ENCODE assay signal across 33 mouse cellular contexts in the genomic region with DNA sequence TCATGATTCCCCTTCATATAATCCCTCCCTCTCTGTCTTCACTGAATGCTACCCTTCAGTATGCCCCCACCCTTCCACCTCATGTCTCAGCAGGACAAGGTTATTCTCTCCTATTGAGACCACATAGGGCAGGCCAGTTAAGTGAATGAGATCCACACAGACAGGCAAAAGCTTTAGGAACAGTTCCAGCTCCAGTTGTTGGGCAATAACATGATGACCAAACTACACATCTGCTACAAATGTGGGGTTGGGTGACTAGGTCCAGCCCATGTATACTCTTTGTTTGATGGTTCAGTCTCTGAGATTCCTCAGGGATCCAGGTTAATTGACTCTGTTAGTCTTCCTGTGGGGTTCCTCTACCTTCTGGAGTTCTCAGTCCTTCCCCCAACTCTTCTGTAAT.
A peak's percentile ranks its signal among the peaks of the same experiment; 100 is the strongest.
DNase-seq lines count a peak whose midpoint lies in the region; ATAC-seq and TF ChIP-seq lines count a peak whose summit lies in the region.
"Had no signal": no experiment of that assay in that cellular context is flagged by ENCODE, and none has a peak within 500 bp of the region (broad histone marks: within the 10 kb centered on the region; RNA-seq: fewer than 3 reads in every experiment).

No protein-coding gene starts in this region.

- H3K4me3 ChIP-seq in lung, postnatal 0 days (ENCODE audit: low read depth, low read length), result no peak overlapping the region
- no peak overlapping the region for H3K4me3 ChIP-seq in C2C12 (ENCODE audit: insufficient read depth, poor library complexity, severe bottlenecking)
- no peak overlapping the region for H3K4me3 ChIP-seq in limb, embryonic 12.5 days (replicated peaks)
- H3K4me3 ChIP-seq in cerebellum, adult 2 months (replicated peaks; ENCODE audit: insufficient read depth, low read depth, low read length), result no peak overlapping the region
- H3K4me3 ChIP-seq: embryonic facial prominence, embryonic 13.5 days; erythroblast, embryonic 14.5 days; forebrain, embryonic 12.5 days; hindbrain, embryonic 12.5 days; intestine, embryonic 15.5 days; layer of hippocampus, adult 2 months; left cerebral cortex, adult 2 months; lung, embryonic 15.5 days; midbrain, embryonic 10.5 days; neural tube, embryonic 13.5 days; stomach, embryonic 15.5 days had no signal

- no peak for TF ChIP-seq EP300 in lung, postnatal 0 days (IDR thresholded peaks at IDR 0.05)

- no peak for TF ChIP-seq POLR2A in cerebellum, adult 2 months (IDR thresholded peaks at IDR 0.05; ENCODE audit: borderline replicate concordance, insufficient read depth, low read length)

- no peak overlapping the region for H3K4me2 ChIP-seq in lung, postnatal 0 days (replicated peaks; ENCODE audit: low read depth, low read length)
- H3K4me2 ChIP-seq in limb, embryonic 12.5 days, result no peak overlapping the region
- H3K4me2 ChIP-seq: embryonic facial prominence, embryonic 13.5 days; forebrain, embryonic 12.5 days; heart, embryonic 11.5 days; hindbrain, embryonic 12.5 days; intestine, embryonic 15.5 days; lung, embryonic 15.5 days; neural tube, embryonic 13.5 days; stomach, embryonic 15.5 days had no signal

- no peaks in the 10 kb centered on the region for H3K9me3 ChIP-seq in lung, postnatal 0 days (ENCODE audit: low read length)
- no peaks in the 10 kb centered on the region for H3K9me3 ChIP-seq in limb, embryonic 12.5 days
- H3K9me3 ChIP-seq: embryonic facial prominence, embryonic 13.5 days; forebrain, embryonic 12.5 days; G1E; hindbrain, embryonic 12.5 days; intestine, embryonic 15.5 days; lung, embryonic 15.5 days; midbrain, embryonic 10.5 days; neural tube, embryonic 13.5 days; stomach, embryonic 15.5 days had no signal

- no peak for TF ChIP-seq CTCF in lung, postnatal 0 days (IDR thresholded peaks at IDR 0.05)
- TF ChIP-seq CTCF in C2C12 (IDR thresholded peaks at IDR 0.05; ENCODE audit: control insufficient read depth, insufficient read depth, insufficient read length), result no peak
- no peak for TF ChIP-seq CTCF in cerebellum, adult 2 months (IDR thresholded peaks at IDR 0.05; ENCODE audit: borderline replicate concordance, insufficient read depth, low read depth, low read length)

- no peaks in the 10 kb centered on the region for H3K79me3 ChIP-seq in C2C12 (ENCODE audit: low read depth)

- no peak for ATAC-seq in lung, postnatal 0 days
- ATAC-seq in limb, embryonic 12.5 days (ENCODE audit: insufficient number of reproducible peaks, insufficient read depth, low FRiP score, low TSS enrichment, low read depth), result no peak
- ATAC-seq: forebrain, postnatal 0 days; hindbrain, postnatal 0 days; intestine, embryonic 15.5 days; midbrain, embryonic 16.5 days; Patski had no signal

- no peaks in the 10 kb centered on the region for H3K4me1 ChIP-seq in lung, postnatal 0 days (ENCODE audit: insufficient read depth, low read depth, low read length)
- H3K4me1 ChIP-seq in limb, embryonic 12.5 days (replicated peaks), result no peaks in the 10 kb centered on the region
- no peaks in the 10 kb centered on the region for H3K4me1 ChIP-seq in cerebellum, adult 2 months (ENCODE audit: control insufficient read depth, insufficient read depth, low read length)
- H3K4me1 ChIP-seq: forebrain, embryonic 12.5 days; hindbrain, embryonic 12.5 days; intestine, embryonic 15.5 days; lung, embryonic 15.5 days; midbrain, embryonic 10.5 days; neural tube, embryonic 13.5 days; stomach, embryonic 15.5 days had no signal

- H3K27me3 ChIP-seq in lung, postnatal 0 days (replicated peaks; ENCODE audit: insufficient read depth, low read length), result no peaks in the 10 kb centered on the region
- H3K27me3 ChIP-seq in C2C12 (ENCODE audit: control insufficient read depth, insufficient read depth, insufficient read length), result no peaks in the 10 kb centered on the region
- H3K27me3 ChIP-seq in limb, embryonic 12.5 days, result no peaks in the 10 kb centered on the region
- H3K27me3 ChIP-seq in cerebellum, adult 2 months (ENCODE audit: control insufficient read depth, insufficient read depth, low read length), result no peaks in the 10 kb centered on the region
- H3K27me3 ChIP-seq: embryonic facial prominence, embryonic 13.5 days; forebrain, embryonic 12.5 days; hindbrain, embryonic 12.5 days; intestine, embryonic 15.5 days; lung, embryonic 15.5 days; neural tube, embryonic 13.5 days; stomach, embryonic 15.5 days had no signal

- peak; percentile 28 for DNase-seq in lung, postnatal 0 days (ENCODE audit: low spot score)
- no peak for DNase-seq in lung, postnatal 10 days
- DNase-seq in 3T3-L1 (ENCODE audit: low read depth, low spot score), result peak; percentile 96
- no peak for DNase-seq in right cerebral cortex, postnatal 25 days
- no peak for DNase-seq in cerebellum, adult 2 months
- DNase-seq: cerebellum, adult 11 months; cerebellum, adult 9-11 months; embryo, embryonic 11 days; forebrain, postnatal 0 days; gastrocnemius, postnatal 10 days; kidney, adult 2 months; kidney, postnatal 36 days; thymus, adult 18-20 months; thymus, postnatal 36 days had no signal

- H3ac ChIP-seq in C2C12 (ENCODE audit: control insufficient read depth, insufficient read length, low read depth), result no peak overlapping the region

- H3K9ac ChIP-seq in lung, postnatal 0 days (replicated peaks; ENCODE audit: low read depth), result no peak overlapping the region
- H3K9ac ChIP-seq in limb, embryonic 12.5 days (replicated peaks), result no peak overlapping the region
- H3K9ac ChIP-seq: embryonic facial prominence, embryonic 13.5 days; forebrain, embryonic 12.5 days; forebrain, postnatal 0 days; hindbrain, embryonic 12.5 days; intestine, embryonic 15.5 days; liver, embryonic 14.5 days; lung, embryonic 15.5 days; neural tube, embryonic 13.5 days; stomach, embryonic 15.5 days had no signal

- no peak overlapping the region for H3K27ac ChIP-seq in lung, postnatal 0 days (ENCODE audit: low read length)
- H3K27ac ChIP-seq in limb, embryonic 12.5 days, result peak overlapping the region; percentile 64
- no peak overlapping the region for H3K27ac ChIP-seq in cerebellum, adult 2 months (ENCODE audit: insufficient read depth, low read length)
- H3K27ac ChIP-seq: embryonic facial prominence, embryonic 13.5 days; forebrain, embryonic 12.5 days; hindbrain, embryonic 12.5 days; hindbrain, postnatal 0 days; intestine, embryonic 15.5 days; layer of hippocampus, adult 2 months; left cerebral cortex, adult 2 months; liver, embryonic 14.5 days; lung, embryonic 15.5 days; midbrain, embryonic 10.5 days; neural tube, embryonic 13.5 days; stomach, embryonic 15.5 days had no signal

- no peaks in the 10 kb centered on the region for H3K79me2 ChIP-seq in C2C12 (ENCODE audit: control insufficient read depth, insufficient read depth)

- H3K36me3 ChIP-seq in lung, postnatal 0 days (ENCODE audit: insufficient read depth, low read length), result no peaks in the 10 kb centered on the region
- no peaks in the 10 kb centered on the region for H3K36me3 ChIP-seq in C2C12 (ENCODE audit: control insufficient read depth, insufficient read depth)
- H3K36me3 ChIP-seq in limb, embryonic 12.5 days, result no peaks in the 10 kb centered on the region
- H3K36me3 ChIP-seq: embryonic facial prominence, embryonic 13.5 days; forebrain, embryonic 12.5 days; G1E; hindbrain, embryonic 12.5 days; intestine, embryonic 15.5 days; lung, embryonic 15.5 days; midbrain, embryonic 10.5 days; neural tube, embryonic 13.5 days; stomach, embryonic 15.5 days had no signal

TF ChIP-seq in C2C12, 6 proteins besides CTCF, POLR2A, EP300 and RAD21:
- peak; percentile 44 for TF ChIP-seq MYOD1 (IDR thresholded peaks at IDR 0.05; ENCODE audit: control insufficient read depth, insufficient read length, low read depth)
- TF ChIP-seq USF1 (IDR thresholded peaks at IDR 0.05; ENCODE audit: low read depth), result no peak
- TF ChIP-seq MYOG (IDR thresholded peaks at IDR 0.05; ENCODE audit: control insufficient read depth, extremely low read depth, insufficient read length), result no peak
- peak; percentile 98 for TF ChIP-seq CEBPB (IDR thresholded peaks at IDR 0.05; ENCODE audit: low read depth)
- no peak for TF ChIP-seq FOSL1 (IDR thresholded peaks at IDR 0.05; ENCODE audit: insufficient read depth, low read length, poor library complexity, severe bottlenecking)
- TF ChIP-seq MAX (IDR thresholded peaks at IDR 0.05), result peak; percentile 83

Comparison
In these comparisons a context has a peak if more than half of its experiments do, and no peak if none do; other contexts are left out.
1. DNase-seq: peak in lung, postnatal 0 days (single experiment) and 3T3-L1 (single experiment); none in lung, postnatal 10 days (single experiment), right cerebral cortex, postnatal 25 days (single experiment) and cerebellum, adult 2 months (0 of 2).